Mouse (Mus musculus) small intestine, adult 2 months (tissue): ENCODE data around the gene Cmbl. TPM values are rescaled to one million over a fixed set of nuclear protein-coding genes. Genes with fewer than 3 reads are reported as not detected.

Experiments used
- H3K27ac ChIP-seq: fragments of 200-500 bp; 2 replicates; pipeline ENCODE4 v1.5.1; 2012; ENCODE audit warnings: low read depth, low read length, control low read depth, inconsistent platforms; ENCODE audit not compliant: insufficient read depth
- H3K27me3 ChIP-seq: fragments of 200-500 bp; 2 replicates; pipeline ENCODE4 v1.6.1; 2012; ENCODE audit warnings: mild to moderate bottlenecking, moderate library complexity, low read length, inconsistent platforms; ENCODE audit not compliant: control insufficient read depth, insufficient read depth
- H3K36me3 ChIP-seq: fragments of 200-500 bp; 2 replicates; pipeline ENCODE4 v1.6.1; 2012; ENCODE audit warnings: mild to moderate bottlenecking, low read length, control low read depth, inconsistent platforms; ENCODE audit not compliant: control insufficient read depth, insufficient read depth
- H3K4me1 ChIP-seq: fragments of 200-500 bp; 2 replicates; pipeline ENCODE4 v1.6.1; 2012; ENCODE audit warnings: low read length, inconsistent platforms, mixed read lengths; ENCODE audit not compliant: control insufficient read depth, insufficient read depth, insufficient read length
- H3K4me3 ChIP-seq: fragments of 200-500 bp; 2 replicates; pipeline ENCODE4 v1.5.1; 2012; ENCODE audit warnings: low read depth, mild to moderate bottlenecking, control low read depth, inconsistent platforms, low read length, moderate library complexity
- CTCF ChIP-seq: fragments of 200-500 bp; IDR thresholded peaks from 2 replicates; pipeline ENCODE4 v1.5.1; 2012; ENCODE audit warnings: low read depth, mild to moderate bottlenecking, control low read depth, inconsistent platforms, low read length, moderate library complexity, mixed read lengths; ENCODE audit not compliant: insufficient replicate concordance, insufficient read length; ENCODE audit errors: extremely low read depth
- POLR2A ChIP-seq: fragments of 200-500 bp; IDR thresholded peaks from 2 replicates; pipeline ENCODE4 v1.6.1; 2012; ENCODE audit warnings: low read depth, mild to moderate bottlenecking, control low read depth, inconsistent platforms, low read length, moderate library complexity
- whole genome bisulfite sequencing: fragments of 180-500 bp; shearing (Covaris S2); methylation state at CpG from one replicate; pipeline ENCODE4 v1.1.7; 2018; 5-methylcytosine and 5-hydroxymethylcytosine counted together
- polyA plus RNA-seq: library from polyadenylated mRNA; depleted of rRNA; stranded (reverse); fragments of >200 nt; gene quantifications from 2 replicates; pipeline ENCODE4 v1.2.3, GENCODE M21; 2012

Cmbl gene
- polyA plus RNA-seq, 1 experiment: 140 TPM

GRCm38 (mm10) chr15:31542013-31542958 is 22.9 kb upstream of the Cmbl start:
- TF ChIP-seq CTCF: no peak
- H3K4me3 ChIP-seq: no peak overlapping the region
- 14% methylated on average over 10 of the region's 10 CpGs for WGBS
- H3K4me1 ChIP-seq: peaks cover 27% of the 10 kb centered on the region; the same call in 1 of the 2 replicates
- no peaks in the 10 kb centered on the region for H3K27me3 ChIP-seq
- no peaks in the 10 kb centered on the region for H3K36me3 ChIP-seq
- H3K27ac ChIP-seq: peak overlapping the region; percentile 72

GRCm38 (mm10) chr15:31543246-31543645 is 21.9 kb upstream of the Cmbl start:
- 16% methylated on average over 3 of the region's 3 CpGs for WGBS
- H3K4me3 ChIP-seq: no peak overlapping the region
- no peak for TF ChIP-seq POLR2A
- TF ChIP-seq CTCF: no peak
- no peaks in the 10 kb centered on the region for H3K36me3 ChIP-seq
- H3K27ac ChIP-seq: peak overlapping the region; percentile 35; the same call in 1 of the 2 replicates
- no peaks in the 10 kb centered on the region for H3K27me3 ChIP-seq
- peaks cover 27% of the 10 kb centered on the region; the same call in 1 of the 2 replicates for H3K4me1 ChIP-seq

GRCm38 (mm10) chr15:31545058-31545457 is 20.1 kb upstream of the Cmbl start:
- TF ChIP-seq CTCF: no peak
- no peaks in the 10 kb centered on the region for H3K27me3 ChIP-seq
- peak overlapping the region; percentile 98 for H3K27ac ChIP-seq
- no peak overlapping the region for H3K4me3 ChIP-seq
- peaks cover 27% of the 10 kb centered on the region; the same call in 1 of the 2 replicates for H3K4me1 ChIP-seq
- H3K36me3 ChIP-seq: no peaks in the 10 kb centered on the region
- 30% methylated on average over 1 of the region's 1 CpGs for WGBS

- no peaks in the 10 kb centered on the region for H3K27me3 ChIP-seq
- no peak overlapping the region for H3K27ac ChIP-seq
- no peak for TF ChIP-seq CTCF
- no peak for TF ChIP-seq POLR2A
- 86% methylated on average over 6 of the region's 6 CpGs for WGBS
- peaks cover 21% of the 10 kb centered on the region; the same call in 1 of the 2 replicates for H3K4me1 ChIP-seq
- H3K36me3 ChIP-seq: no peaks in the 10 kb centered on the region
- H3K4me3 ChIP-seq: no peak overlapping the region
Observed at GRCm38 (mm10) chr15:31546291-31546690, 18.9 kb upstream of the Cmbl start.

- Histone ChIP-seq H3K27me3 (no peaks in the 10 kb centered on the region), H3K36me3 (no peaks in the 10 kb centered on the region), H3K4me1 (peaks cover 18% of the 10 kb centered on the region; the same call in 1 of the 2 replicates), H3K4me3 (no peak overlapping the region), H3K27ac (no peak overlapping the region)
- WGBS: 79% methylated on average over 5 of the region's 5 CpGs
- no peak for TF ChIP-seq CTCF
- TF ChIP-seq POLR2A: no peak
Observed at GRCm38 (mm10) chr15:31547421-31547820, 17.8 kb upstream of the Cmbl start.

- Histone ChIP-seq H3K27me3 (no peaks in the 10 kb centered on the region), H3K27ac (no peak overlapping the region), H3K36me3 (no peaks in the 10 kb centered on the region), H3K4me1 (peaks cover 4% of the 10 kb centered on the region; the same call in 1 of the 2 replicates), H3K4me3 (no peak overlapping the region)
- WGBS: 82% methylated on average over 4 of the region's 4 CpGs
- TF ChIP-seq POLR2A: no peak
- no peak for TF ChIP-seq CTCF
Observed at GRCm38 (mm10) chr15:31550381-31550780, 14.8 kb upstream of the Cmbl start.

- H3K4me3 ChIP-seq: no peak overlapping the region
- H3K36me3 ChIP-seq: no peaks in the 10 kb centered on the region
- 0 out of 2 replicates have a peak, but pooled peaks cover 1% of the 10 kb centered on the region for H3K4me1 ChIP-seq
- 93% methylated on average over 2 of the region's 2 CpGs for WGBS
- no peak overlapping the region for H3K27ac ChIP-seq
- no peak for TF ChIP-seq CTCF
- no peak for TF ChIP-seq POLR2A
- H3K27me3 ChIP-seq: no peaks in the 10 kb centered on the region
Observed at GRCm38 (mm10) chr15:31554855-31555254, 10.3 kb upstream of the Cmbl start.
